Mouse (Mus musculus): ENCODE data around the gene Aagab. TPM values are rescaled to one million over a fixed set of nuclear protein-coding genes. Genes with fewer than 3 reads are reported as not detected.

Aagab gene
- polyA plus RNA-seq, 1 experiment, result 14.1 TPM

GRCm38 (mm10) chr9:63617967-63618366 lies 15.5 kb downstream of the Aagab start:
- no peak for DNase-seq (ENCODE audit: low read depth in 1 of 2, low spot score in 2 of 2)
- H3K27me3 ChIP-seq (ENCODE audit: control insufficient read depth, insufficient read depth, low read length), result no peaks in the 10 kb centered on the region
- WGBS, result 59% methylated on average over 2 of the region's 2 CpGs
- H3K4me3 ChIP-seq (ENCODE audit: extremely low read depth, insufficient read depth, insufficient read length), result no peak overlapping the region
- peaks cover 4% of the 10 kb centered on the region; the same call in 1 of the 2 replicates for H3K4me1 ChIP-seq (ENCODE audit: control insufficient read depth, insufficient read depth, insufficient read length)
- peaks cover 15% of the 10 kb centered on the region for H3K36me3 ChIP-seq (ENCODE audit: control insufficient read depth, insufficient read depth, low read length)
- H3K27ac ChIP-seq (ENCODE audit: insufficient read depth, low read length), result no peak overlapping the region
- no peak for TF ChIP-seq CTCF (IDR thresholded peaks at IDR 0.05; ENCODE audit: extremely low read depth, insufficient read depth, insufficient read length, insufficient replicate concordance)
- no peak for TF ChIP-seq POLR2A (IDR thresholded peaks at IDR 0.05; ENCODE audit: low read depth, low read length)

DNA sequence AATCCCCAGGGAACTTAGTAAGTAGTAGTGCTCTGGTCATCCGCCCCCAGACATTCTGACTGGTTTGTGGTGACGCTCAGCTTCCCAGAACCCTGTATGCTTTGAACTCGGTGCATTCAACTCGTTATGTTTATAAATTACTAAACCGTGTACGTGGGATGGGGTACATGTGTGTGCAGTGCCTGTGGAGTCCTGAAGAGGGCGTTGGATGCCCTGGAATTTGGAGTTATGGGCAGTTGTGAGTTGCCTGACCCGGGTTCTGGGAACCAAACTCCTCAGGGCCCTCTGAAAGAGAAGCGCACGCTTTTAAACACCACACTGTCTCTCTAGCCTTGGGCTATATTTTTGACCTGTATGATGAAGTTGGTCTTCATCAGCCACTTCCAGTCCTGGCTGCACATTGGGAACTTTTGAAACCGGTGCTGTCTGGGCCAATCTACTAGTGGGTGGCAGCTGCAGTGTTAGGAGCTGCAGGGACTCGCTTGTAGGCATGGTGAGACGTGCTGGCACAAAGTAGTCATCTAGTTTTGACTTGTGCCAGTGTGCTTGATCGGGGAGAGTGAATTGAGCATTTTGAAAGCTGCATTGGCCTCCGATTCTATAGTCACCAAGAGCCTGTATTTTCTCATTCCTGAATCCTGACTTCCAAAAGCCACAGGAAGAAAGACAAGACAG lies 21.6 kb downstream of the Aagab start:
- Histone ChIP-seq H3K27ac (ENCODE audit: insufficient read depth, low read length) (no peak overlapping the region), H3K27me3 (ENCODE audit: control insufficient read depth, insufficient read depth, low read length) (no peaks in the 10 kb centered on the region), H3K4me1 (ENCODE audit: control insufficient read depth, insufficient read depth, insufficient read length) (no peaks in the 10 kb centered on the region), H3K36me3 (ENCODE audit: control insufficient read depth, insufficient read depth, low read length) (peaks cover 16% of the 10 kb centered on the region), H3K4me3 (ENCODE audit: extremely low read depth, insufficient read depth, insufficient read length) (no peak overlapping the region)
- DNase-seq (ENCODE audit: low read depth in 1 of 2, low spot score in 2 of 2), result no peak
- 94% methylated on average over 15 of the region's 15 CpGs for WGBS
- TF ChIP-seq POLR2A (IDR thresholded peaks at IDR 0.05; ENCODE audit: low read depth, low read length), result no peak

DNA sequence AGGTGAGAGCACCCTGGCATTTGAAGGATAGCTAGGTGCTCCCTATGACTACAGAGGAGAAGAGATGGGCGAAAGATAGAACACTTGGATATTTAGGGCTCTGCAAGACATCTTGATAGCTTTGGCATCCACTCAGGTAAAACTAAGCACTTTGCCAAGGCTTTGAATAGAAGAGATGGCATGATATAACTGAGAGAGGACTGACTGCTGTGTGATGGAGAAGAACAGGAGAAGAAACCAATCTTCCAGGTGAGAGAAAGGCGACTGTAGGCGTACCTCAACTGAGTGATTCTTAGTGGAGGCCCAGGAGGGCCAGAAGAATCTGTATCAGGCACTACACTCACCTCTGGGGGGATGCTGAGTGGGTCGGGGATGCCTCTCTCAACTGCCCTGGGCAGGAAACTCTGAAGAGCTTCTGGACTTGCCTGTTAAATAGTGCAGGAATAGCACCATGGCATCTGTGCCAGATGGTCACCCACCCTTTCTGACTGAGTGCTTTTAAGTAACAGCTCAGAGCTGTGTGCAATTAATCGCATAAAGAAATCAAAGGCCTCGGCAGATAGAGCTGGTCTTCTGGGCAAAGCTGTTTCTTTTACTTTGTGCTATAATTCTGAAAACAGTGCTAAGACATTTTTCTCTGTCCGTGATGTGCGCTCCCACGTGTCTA lies 22.8 kb downstream of the Aagab start:
- Histone ChIP-seq H3K27ac (ENCODE audit: insufficient read depth, low read length) (no peak overlapping the region), H3K27me3 (ENCODE audit: control insufficient read depth, insufficient read depth, low read length) (no peaks in the 10 kb centered on the region), H3K4me3 (ENCODE audit: extremely low read depth, insufficient read depth, insufficient read length) (no peak overlapping the region), H3K36me3 (ENCODE audit: control insufficient read depth, insufficient read depth, low read length) (peaks cover 16% of the 10 kb centered on the region), H3K4me1 (ENCODE audit: control insufficient read depth, insufficient read depth, insufficient read length) (no peaks in the 10 kb centered on the region)
- TF ChIP-seq CTCF (IDR thresholded peaks at IDR 0.05; ENCODE audit: extremely low read depth, insufficient read depth, insufficient read length, insufficient replicate concordance), result no peak
- no peak for TF ChIP-seq POLR2A (IDR thresholded peaks at IDR 0.05; ENCODE audit: low read depth, low read length)
- WGBS, result 95% methylated on average over 9 of the region's 9 CpGs
- DNase-seq (ENCODE audit: low read depth in 1 of 2, low spot score in 2 of 2), result no peak

DNA sequence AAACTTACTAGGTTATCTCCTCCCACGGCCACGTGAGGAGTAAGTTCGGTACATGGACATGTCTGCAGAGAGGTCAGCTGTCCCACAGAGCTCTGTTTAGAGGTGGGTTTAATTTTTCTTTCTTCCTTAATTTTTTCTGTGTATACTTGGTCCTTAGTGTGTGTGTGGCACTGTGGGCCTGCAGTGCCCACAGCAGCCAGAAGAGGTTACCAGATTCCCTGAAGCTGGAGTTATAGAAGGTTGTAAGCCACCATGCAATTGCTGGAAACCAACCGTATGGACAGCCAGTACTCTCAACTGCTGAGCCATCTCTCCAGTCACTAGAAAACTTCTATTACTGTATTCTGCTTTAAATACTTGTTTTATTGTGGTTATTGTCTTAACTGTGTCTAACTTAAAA lies 29.6 kb downstream of the Aagab start:
- Histone ChIP-seq H3K36me3 (ENCODE audit: control insufficient read depth, insufficient read depth, low read length) (peaks cover 14% of the 10 kb centered on the region), H3K4me3 (ENCODE audit: extremely low read depth, insufficient read depth, insufficient read length) (no peak overlapping the region)

DNA sequence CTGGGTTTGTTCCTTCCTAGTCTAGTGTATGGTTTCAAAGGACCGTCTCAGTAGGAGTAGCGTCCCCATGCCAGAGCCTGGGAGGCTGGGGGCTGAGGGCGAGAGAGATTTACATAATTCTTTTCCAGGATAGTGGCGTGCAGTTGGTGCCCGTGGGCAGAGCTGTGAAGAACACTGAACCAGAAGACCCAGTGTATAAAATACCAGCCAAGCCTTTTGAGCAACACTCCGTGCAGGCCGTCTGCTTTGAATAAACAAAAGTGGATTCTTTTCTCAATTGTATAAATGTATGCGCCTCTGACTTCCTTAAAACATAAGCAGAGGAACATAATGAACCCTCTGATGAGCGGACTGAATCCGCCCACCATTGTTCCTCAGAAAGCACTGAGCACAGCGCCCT lies 30.5 kb downstream of the Aagab start:
- Histone ChIP-seq H3K4me3 (ENCODE audit: extremely low read depth, insufficient read depth, insufficient read length) (no peak overlapping the region), H3K36me3 (ENCODE audit: control insufficient read depth, insufficient read depth, low read length) (peaks cover 14% of the 10 kb centered on the region), H3K4me1 (ENCODE audit: control insufficient read depth, insufficient read depth, insufficient read length) (no peaks in the 10 kb centered on the region), H3K27me3 (ENCODE audit: control insufficient read depth, insufficient read depth, low read length) (no peaks in the 10 kb centered on the region), H3K27ac (ENCODE audit: insufficient read depth, low read length) (no peak overlapping the region)
- TF ChIP-seq POLR2A (IDR thresholded peaks at IDR 0.05; ENCODE audit: low read depth, low read length) (no peak), CTCF (IDR thresholded peaks at IDR 0.05; ENCODE audit: extremely low read depth, insufficient read depth, insufficient read length, insufficient replicate concordance) (no peak)
- 86% methylated on average over 11 of the region's 11 CpGs for WGBS
- no peak for DNase-seq (ENCODE audit: low read depth in 1 of 2, low spot score in 2 of 2)

More for the DNA sequence above, 29.6 kb downstream of the Aagab start:
- no peaks in the 10 kb centered on the region for H3K4me1 ChIP-seq (ENCODE audit: control insufficient read depth, insufficient read depth, insufficient read length)
- 97% methylated on average over 4 of the region's 4 CpGs for WGBS
- no peaks in the 10 kb centered on the region for H3K27me3 ChIP-seq (ENCODE audit: control insufficient read depth, insufficient read depth, low read length)
- no peak for DNase-seq (ENCODE audit: low read depth in 1 of 2, low spot score in 2 of 2)
- no peak overlapping the region for H3K27ac ChIP-seq (ENCODE audit: insufficient read depth, low read length)
- TF ChIP-seq CTCF (IDR thresholded peaks at IDR 0.05; ENCODE audit: extremely low read depth, insufficient read depth, insufficient read length, insufficient replicate concordance), result no peak
- TF ChIP-seq POLR2A (IDR thresholded peaks at IDR 0.05; ENCODE audit: low read depth, low read length), result no peak

GRCm38 (mm10) chr9:63633334-63633733 lies 30.9 kb downstream of the Aagab start:
- DNase-seq (ENCODE audit: low read depth in 1 of 2, low spot score in 2 of 2), result no peak
- TF ChIP-seq POLR2A (IDR thresholded peaks at IDR 0.05; ENCODE audit: low read depth, low read length) (no peak), CTCF (IDR thresholded peaks at IDR 0.05; ENCODE audit: extremely low read depth, insufficient read depth, insufficient read length, insufficient replicate concordance) (no peak)
- WGBS, result 87% methylated on average over 7 of the region's 7 CpGs
- H3K27me3 ChIP-seq (ENCODE audit: control insufficient read depth, insufficient read depth, low read length), result no peaks in the 10 kb centered on the region
- H3K4me1 ChIP-seq (ENCODE audit: control insufficient read depth, insufficient read depth, insufficient read length), result no peaks in the 10 kb centered on the region
- peaks cover 13% of the 10 kb centered on the region for H3K36me3 ChIP-seq (ENCODE audit: control insufficient read depth, insufficient read depth, low read length)
- H3K4me3 ChIP-seq (ENCODE audit: extremely low read depth, insufficient read depth, insufficient read length), result no peak overlapping the region
- no peak overlapping the region for H3K27ac ChIP-seq (ENCODE audit: insufficient read depth, low read length)

DNA sequence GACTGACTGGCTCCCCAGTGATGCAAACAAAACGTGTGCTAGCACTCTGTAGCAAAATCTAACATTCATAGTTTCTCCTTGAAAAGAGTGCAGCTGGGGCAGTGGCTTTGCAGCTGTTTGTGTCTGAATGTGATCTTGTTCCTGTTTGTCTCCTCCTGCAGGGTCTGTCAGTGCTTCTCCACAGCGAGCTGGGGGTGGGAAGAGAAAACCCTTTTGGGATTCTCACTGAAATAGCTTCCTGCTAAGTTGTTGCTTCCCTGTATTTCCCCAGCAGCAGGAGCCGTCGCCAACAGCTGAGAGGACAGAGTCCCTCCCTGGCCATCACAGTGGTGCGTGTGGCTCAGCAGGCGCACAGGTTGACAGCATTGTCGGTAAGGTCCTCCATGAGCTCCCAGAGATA lies 33.7 kb downstream of the Aagab start:
- no peak for TF ChIP-seq CTCF (IDR thresholded peaks at IDR 0.05; ENCODE audit: extremely low read depth, insufficient read depth, insufficient read length, insufficient replicate concordance)
- TF ChIP-seq POLR2A (IDR thresholded peaks at IDR 0.05; ENCODE audit: low read depth, low read length), result no peak
- WGBS, result 93% methylated on average over 7 of the region's 7 CpGs
- H3K4me3 ChIP-seq (ENCODE audit: extremely low read depth, insufficient read depth, insufficient read length), result no peak overlapping the region
- no peak overlapping the region for H3K27ac ChIP-seq (ENCODE audit: insufficient read depth, low read length)
- peaks cover 11% of the 10 kb centered on the region; the same call in 1 of the 2 replicates for H3K36me3 ChIP-seq (ENCODE audit: control insufficient read depth, insufficient read depth, low read length)
- no peaks in the 10 kb centered on the region for H3K4me1 ChIP-seq (ENCODE audit: control insufficient read depth, insufficient read depth, insufficient read length)
- no peaks in the 10 kb centered on the region for H3K27me3 ChIP-seq (ENCODE audit: control insufficient read depth, insufficient read depth, low read length)
- DNase-seq (ENCODE audit: low read depth in 1 of 2, low spot score in 2 of 2), result no peak
